Mouse (Mus musculus): ENCODE data around the gene Ankk1. TPM values are rescaled to one million over a fixed set of nuclear protein-coding genes. Genes with fewer than 3 reads are reported as not detected.

Gene Ankk1
- not detected in 2 replicates for polyA plus RNA-seq (2016; fragmentation: Nextera tagmentation; extraction: Ambion mirVana)

- H3K4me1 ChIP-seq, result no peaks in the 10 kb centered on the region
- no peaks in the 10 kb centered on the region for H3K27me3 ChIP-seq (replicated peaks; ENCODE audit: low read depth, poor library complexity, severe bottlenecking)
- 81% methylated on average over 7 of the region's 7 CpGs for WGBS
- no peaks in the 10 kb centered on the region for H3K36me3 ChIP-seq (replicated peaks)
- H3K4me3 ChIP-seq, result no peak within 1 kb of the TSS
- DNase-seq (ENCODE audit: low spot score), result no peak
- H3K9me3 ChIP-seq, result no peaks in the 10 kb centered on the region
- no peak within 1 kb of the TSS for H3K27ac ChIP-seq (replicated peaks)
These were observed at the start of gene Ankk1 for GRCm38 (mm10) chr9:49426921-49427320. TSS of gene Ankk1 (minus strand) at chr9:49427021.

GRCm38 (mm10) chr9:49472126-49472525 lies 45.3 kb upstream of the Ankk1 start:
- H3K27ac ChIP-seq (replicated peaks), result no peak overlapping the region
- H3K9me3 ChIP-seq, result peaks cover 1% of the 10 kb centered on the region; the same call in 1 of the 2 replicates
- H3K4me3 ChIP-seq, result no peak overlapping the region
- no peak for DNase-seq (ENCODE audit: low spot score)
- H3K27me3 ChIP-seq (replicated peaks; ENCODE audit: low read depth, poor library complexity, severe bottlenecking), result no peaks in the 10 kb centered on the region
- no peaks in the 10 kb centered on the region for H3K4me1 ChIP-seq
- H3K36me3 ChIP-seq (replicated peaks), result no peaks in the 10 kb centered on the region
- 69% methylated on average over 11 of the region's 11 CpGs for WGBS

- H3K27ac ChIP-seq (replicated peaks), result no peak overlapping the region
- H3K4me1 ChIP-seq, result no peaks in the 10 kb centered on the region
- H3K4me3 ChIP-seq, result no peak overlapping the region
- 93% methylated on average over 6 of the region's 6 CpGs for WGBS
- no peaks in the 10 kb centered on the region for H3K27me3 ChIP-seq (replicated peaks; ENCODE audit: low read depth, poor library complexity, severe bottlenecking)
- no peak for DNase-seq (ENCODE audit: low spot score)
- no peaks in the 10 kb centered on the region for H3K36me3 ChIP-seq (replicated peaks)
- no peaks in the 10 kb centered on the region for H3K9me3 ChIP-seq
These were observed 44.1 kb upstream of the Ankk1 start for GRCm38 (mm10) chr9:49470946-49471345.

- WGBS, result 93% methylated on average over 19 of the region's 19 CpGs
- Histone ChIP-seq H3K27ac (replicated peaks) (no peak overlapping the region), H3K27me3 (replicated peaks; ENCODE audit: low read depth, poor library complexity, severe bottlenecking) (no peaks in the 10 kb centered on the region), H3K9me3 (no peaks in the 10 kb centered on the region), H3K36me3 (replicated peaks) (no peaks in the 10 kb centered on the region), H3K4me1 (no peaks in the 10 kb centered on the region), H3K4me3 (no peak overlapping the region)
- no peak for DNase-seq (ENCODE audit: low spot score)
These were observed 43.2 kb upstream of the Ankk1 start for GRCm38 (mm10) chr9:49470006-49470405.

GRCm38 (mm10) chr9:49456136-49456535 lies 29.3 kb upstream of the Ankk1 start:
- no peak overlapping the region for H3K4me3 ChIP-seq
- H3K27ac ChIP-seq (replicated peaks), result no peak overlapping the region
- no peak for DNase-seq (ENCODE audit: low spot score)
- no peaks in the 10 kb centered on the region for H3K27me3 ChIP-seq (replicated peaks; ENCODE audit: low read depth, poor library complexity, severe bottlenecking)
- H3K9me3 ChIP-seq, result no peaks in the 10 kb centered on the region
- no peaks in the 10 kb centered on the region for H3K36me3 ChIP-seq (replicated peaks)
- peaks cover 8% of the 10 kb centered on the region; the same call in 1 of the 2 replicates for H3K4me1 ChIP-seq
- WGBS, result 91% methylated on average over 3 of the region's 3 CpGs

- H3K9me3 ChIP-seq, result no peaks in the 10 kb centered on the region
- no peak overlapping the region for H3K4me3 ChIP-seq
- H3K4me1 ChIP-seq, result 0 out of 2 replicates have a peak, but pooled peaks cover 6% of the 10 kb centered on the region
- no peaks in the 10 kb centered on the region for H3K27me3 ChIP-seq (replicated peaks; ENCODE audit: low read depth, poor library complexity, severe bottlenecking)
- no peak for DNase-seq (ENCODE audit: low spot score)
- no peaks in the 10 kb centered on the region for H3K36me3 ChIP-seq (replicated peaks)
- H3K27ac ChIP-seq (replicated peaks), result no peak overlapping the region
- 96% methylated on average over 1 of the region's 1 CpGs for WGBS
These were observed 25.6 kb upstream of the Ankk1 start for GRCm38 (mm10) chr9:49452396-49452795.

- Histone ChIP-seq H3K27ac (replicated peaks) (no peak overlapping the region), H3K36me3 (replicated peaks) (no peaks in the 10 kb centered on the region), H3K27me3 (replicated peaks; ENCODE audit: low read depth, poor library complexity, severe bottlenecking) (no peaks in the 10 kb centered on the region), H3K4me3 (no peak overlapping the region), H3K9me3 (no peaks in the 10 kb centered on the region), H3K4me1 (0 out of 2 replicates have a peak, but pooled peaks cover 3% of the 10 kb centered on the region)
- no peak for DNase-seq (ENCODE audit: low spot score)
- WGBS, result 77% methylated on average over 3 of the region's 3 CpGs
These were observed 23.7 kb upstream of the Ankk1 start for GRCm38 (mm10) chr9:49450491-49450890.

- Histone ChIP-seq H3K27me3 (replicated peaks; ENCODE audit: low read depth, poor library complexity, severe bottlenecking) (no peaks in the 10 kb centered on the region), H3K4me3 (no peak overlapping the region), H3K9me3 (no peaks in the 10 kb centered on the region), H3K4me1 (0 out of 2 replicates have a peak, but pooled peaks cover 4% of the 10 kb centered on the region), H3K27ac (replicated peaks) (no peak overlapping the region), H3K36me3 (replicated peaks) (no peaks in the 10 kb centered on the region)
- 80% methylated on average over 3 of the region's 3 CpGs for whole genome bisulfite sequencing
- DNase-seq (ENCODE audit: low spot score), result no peak
These were observed 15.8 kb upstream of the Ankk1 start for GRCm38 (mm10) chr9:49442621-49443020.

GRCm38 (mm10) chr9:49427478-49427877 lies 657 bp upstream of the Ankk1 start:
- Histone ChIP-seq H3K4me3 (no peak overlapping the region), H3K36me3 (replicated peaks) (no peaks in the 10 kb centered on the region), H3K27me3 (replicated peaks; ENCODE audit: low read depth, poor library complexity, severe bottlenecking) (no peaks in the 10 kb centered on the region), H3K27ac (replicated peaks) (no peak overlapping the region), H3K4me1 (no peaks in the 10 kb centered on the region), H3K9me3 (no peaks in the 10 kb centered on the region)
- 79% methylated on average over 5 of the region's 5 CpGs for WGBS
- no peak for DNase-seq (ENCODE audit: low spot score)

- Histone ChIP-seq H3K9me3 (no peaks in the 10 kb centered on the region), H3K4me1 (no peaks in the 10 kb centered on the region), H3K27ac (replicated peaks) (no peak overlapping the region), H3K4me3 (no peak overlapping the region), H3K27me3 (replicated peaks; ENCODE audit: low read depth, poor library complexity, severe bottlenecking) (no peaks in the 10 kb centered on the region), H3K36me3 (replicated peaks) (no peaks in the 10 kb centered on the region)
- WGBS, result 50% methylated on average over 1 of the region's 1 CpGs
- DNase-seq (ENCODE audit: low spot score), result no peak
These were observed 1.2 kb downstream of the Ankk1 start for GRCm38 (mm10) chr9:49425585-49425984.

GRCm38 (mm10) chr9:49423866-49424265 lies 3.0 kb downstream of the Ankk1 start:
- no peaks in the 10 kb centered on the region for H3K27me3 ChIP-seq (replicated peaks; ENCODE audit: low read depth, poor library complexity, severe bottlenecking)
- H3K27ac ChIP-seq (replicated peaks), result no peak overlapping the region
- no peak overlapping the region for H3K4me3 ChIP-seq
- DNase-seq (ENCODE audit: low spot score), result no peak
- H3K36me3 ChIP-seq (replicated peaks), result no peaks in the 10 kb centered on the region
- H3K4me1 ChIP-seq, result no peaks in the 10 kb centered on the region
- 94% methylated on average over 5 of the region's 5 CpGs for WGBS
- no peaks in the 10 kb centered on the region for H3K9me3 ChIP-seq

GRCm38 (mm10) chr9:49410621-49411020 lies 16.2 kb downstream of the Ankk1 start:
- no peak overlapping the region for H3K27ac ChIP-seq (replicated peaks)
- 81% methylated on average over 5 of the region's 5 CpGs for WGBS
- H3K9me3 ChIP-seq, result no peaks in the 10 kb centered on the region
- no peaks in the 10 kb centered on the region for H3K36me3 ChIP-seq (replicated peaks)
- no peak for DNase-seq (ENCODE audit: low spot score)
- no peak overlapping the region for H3K4me3 ChIP-seq
- H3K27me3 ChIP-seq (replicated peaks; ENCODE audit: low read depth, poor library complexity, severe bottlenecking), result no peaks in the 10 kb centered on the region
- H3K4me1 ChIP-seq, result peaks cover 4% of the 10 kb centered on the region; the same call in 1 of the 2 replicates

- H3K4me3 ChIP-seq, result no peak overlapping the region
- WGBS, result 86% methylated on average over 5 of the region's 5 CpGs
- H3K27ac ChIP-seq (replicated peaks), result no peak overlapping the region
- no peaks in the 10 kb centered on the region for H3K27me3 ChIP-seq (replicated peaks; ENCODE audit: low read depth, poor library complexity, severe bottlenecking)
- H3K9me3 ChIP-seq, result no peaks in the 10 kb centered on the region
- peaks cover 4% of the 10 kb centered on the region; the same call in 1 of the 2 replicates for H3K4me1 ChIP-seq
- no peak for DNase-seq (ENCODE audit: low spot score)
- no peaks in the 10 kb centered on the region for H3K36me3 ChIP-seq (replicated peaks)
These were observed 19.8 kb downstream of the Ankk1 start for GRCm38 (mm10) chr9:49407028-49407427.

GRCm38 (mm10) chr9:49403711-49404110 lies 23.1 kb downstream of the Ankk1 start:
- H3K27ac ChIP-seq (replicated peaks), result no peak overlapping the region
- 70% methylated on average over 2 of the region's 2 CpGs for WGBS
- no peaks in the 10 kb centered on the region for H3K4me1 ChIP-seq
- DNase-seq (ENCODE audit: low spot score), result no peak
- no peak overlapping the region for H3K4me3 ChIP-seq
- no peaks in the 10 kb centered on the region for H3K36me3 ChIP-seq (replicated peaks)
- H3K9me3 ChIP-seq, result no peaks in the 10 kb centered on the region
- no peaks in the 10 kb centered on the region for H3K27me3 ChIP-seq (replicated peaks; ENCODE audit: low read depth, poor library complexity, severe bottlenecking)

Data from embryonic facial prominence, embryonic 10.5 days (tissue).